Comparison of ENCODE assay signal across 9 mouse cellular contexts in the genomic region with DNA sequence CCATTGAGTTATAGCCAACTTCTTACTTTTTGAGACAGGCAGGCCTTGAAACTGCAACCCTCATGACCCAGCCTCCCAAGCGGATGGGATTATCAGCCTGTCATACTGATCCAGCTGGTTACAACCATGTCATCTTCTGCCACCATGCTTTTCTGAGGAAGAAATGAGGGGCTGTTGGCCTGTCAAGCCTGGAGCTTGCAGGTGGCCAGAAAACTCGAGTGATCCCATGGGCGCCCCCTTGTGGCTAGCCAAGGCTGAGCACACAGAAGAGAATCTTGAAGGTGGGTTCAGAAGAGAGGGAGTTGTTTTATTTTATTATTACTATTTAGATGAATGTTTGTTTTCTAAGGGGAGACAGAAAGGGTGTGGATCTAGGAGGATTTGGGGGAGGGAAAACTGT. TPM values are rescaled to one million over a fixed set of nuclear protein-coding genes. Genes with fewer than 3 reads are reported as not detected.
A peak's percentile ranks its signal among the peaks of the same experiment; 100 is the strongest.
DNase-seq lines count a peak whose midpoint lies in the region; TF ChIP-seq lines count a peak whose summit lies in the region.
"Had no signal": no experiment of that assay in that cellular context is flagged by ENCODE, and none has a peak within 500 bp of the region (broad histone marks: within the 10 kb centered on the region; RNA-seq: fewer than 3 reads in every experiment).

No protein-coding gene starts in this region.

- no peak overlapping the region for H3K4me3 ChIP-seq in lung, adult 2 months (replicated peaks; ENCODE audit: extremely low read depth, low read depth, low read length)

- H3K4me1 ChIP-seq in lung, adult 2 months (ENCODE audit: control insufficient read depth, insufficient read depth, low read length) = no peaks in the 10 kb centered on the region

- DNase-seq in kidney, adult 18-20 months = peak; percentile 38
- DNase-seq in kidney, adult 9 months = no peak
- DNase-seq in urinary bladder, postnatal 14 days (ENCODE audit: low spot score) = peak; percentile 50
- DNase-seq in urinary bladder, postnatal 4 days (ENCODE audit: low spot score in 2 of 2) = no peak
- DNase-seq in embryo, embryonic 10 days (ENCODE audit: low spot score) = peak; percentile 55
- DNase-seq in lung, adult 2 months = peak; percentile 50
- DNase-seq in testis, postnatal 10 days (ENCODE audit: low spot score) = peak; percentile 82
- no peak for DNase-seq in urinary bladder, adult 18-20 months (ENCODE audit: low spot score in 2 of 2)

- WGBS in lung, adult 2 months = 30% methylated on average over 3 of the region's 3 CpGs

- no peak for TF ChIP-seq POLR2A in lung, adult 2 months (IDR thresholded peaks at IDR 0.05; ENCODE audit: borderline replicate concordance, extremely low read depth, low read depth, low read length)

- peak; percentile 41 for TF ChIP-seq CTCF in lung, adult 2 months (IDR thresholded peaks at IDR 0.05; ENCODE audit: insufficient read depth, low read length)

RNA-seq across cellular contexts. Expression of a gene that starts 4.1 kb away (rescaled TPM):
- 0.47 and 1.00 TPM in 2 replicates for polyA plus RNA-seq in lung, adult 2 months (2012; rRNA removed)
- polyA plus RNA-seq: embryonic facial prominence, embryonic 14.5 days had no signal

RNA-seq across cellular contexts. Expression of a gene that starts 49.1 kb away (rescaled TPM):
- polyA plus RNA-seq in lung, adult 2 months (2012; rRNA removed) = 24.4 and 35.1 TPM in 2 replicates

Comparison
In these comparisons a context has a peak if more than half of its experiments do, and no peak if none do; other contexts are left out.
1. DNase-seq: peak in kidney, adult 18-20 months (single experiment), urinary bladder, postnatal 14 days (single experiment), embryo, embryonic 10 days (single experiment), lung, adult 2 months (single experiment) and testis, postnatal 10 days (single experiment); none in kidney, adult 9 months (single experiment), urinary bladder, postnatal 4 days (0 of 2) and urinary bladder, adult 18-20 months (0 of 2).